Comparison of ENCODE assay signal across 27 mouse cellular contexts in genomic region chr7:72297013-72297412, GRCm38 (mm10).
"Had no signal": no experiment of that assay in that cellular context is flagged by ENCODE, and none has a peak within 500 bp of the region (broad histone marks: within the 10 kb centered on the region; RNA-seq: fewer than 3 reads in every experiment).

No protein-coding gene starts in this region.

- DNase-seq: forebrain, postnatal 0 days; gastrocnemius, postnatal 14 days; gastrocnemius, postnatal 36 days; heart, adult 18-20 months; heart, postnatal 10 days; heart, postnatal 4 days; kidney, adult 8-10 months; kidney, postnatal 10 days; kidney, postnatal 25 days; kidney, postnatal 4 days; layer of hippocampus, adult 9-11 months; layer of hippocampus, postnatal 36 days; liver had no signal

- H3K27ac ChIP-seq: heart, embryonic 10.5 days; hindbrain, embryonic 10.5 days; hindbrain, embryonic 12.5 days; hindbrain, embryonic 14.5 days; intestine, embryonic 15.5 days; layer of hippocampus, adult 2 months; left cerebral cortex, adult 2 months; limb, embryonic 10.5 days; limb, embryonic 12.5 days had no signal

- ATAC-seq: forebrain, postnatal 0 days; hindbrain, embryonic 16.5 days; inflammation-experienced regulatory T-cells, adult 6 months; intestine, embryonic 15.5 days; intestine, postnatal 0 days had no signal

- H3K27me3 ChIP-seq: heart, embryonic 12.5 days; hindbrain, embryonic 12.5 days; intestine, embryonic 15.5 days; limb, embryonic 12.5 days had no signal

- H3K4me2 ChIP-seq: heart, embryonic 12.5 days; hindbrain, embryonic 12.5 days; hindbrain, embryonic 14.5 days; intestine, embryonic 15.5 days; limb, embryonic 12.5 days; liver, embryonic 11.5 days had no signal

- H3K4me3 ChIP-seq: heart, embryonic 10.5 days; heart, embryonic 12.5 days; hindbrain, embryonic 10.5 days; hindbrain, embryonic 12.5 days; intestine, embryonic 15.5 days; layer of hippocampus, adult 2 months; left cerebral cortex, adult 2 months; limb, embryonic 10.5 days; limb, embryonic 12.5 days had no signal

- H3K36me3 ChIP-seq: heart, embryonic 10.5 days; heart, embryonic 12.5 days; hindbrain, embryonic 10.5 days; hindbrain, embryonic 12.5 days; intestine, embryonic 15.5 days; limb, embryonic 10.5 days; limb, embryonic 12.5 days had no signal

- H3K9ac ChIP-seq: forebrain, postnatal 0 days; heart, embryonic 12.5 days; hindbrain, embryonic 12.5 days; hindbrain, embryonic 14.5 days; intestine, embryonic 15.5 days; limb, embryonic 12.5 days had no signal

- H3K9me3 ChIP-seq: heart, embryonic 10.5 days; heart, embryonic 12.5 days; hindbrain, embryonic 10.5 days; hindbrain, embryonic 12.5 days; intestine, embryonic 15.5 days; limb, embryonic 10.5 days; limb, embryonic 12.5 days had no signal

- H3K4me1 ChIP-seq: heart, embryonic 10.5 days; heart, embryonic 12.5 days; hindbrain, embryonic 10.5 days; hindbrain, embryonic 12.5 days; intestine, embryonic 15.5 days; limb, embryonic 10.5 days; limb, embryonic 12.5 days had no signal
